Mouse (Mus musculus) CH12.LX (cell line): ENCODE measurements around the gene Chpf2. TPM values are rescaled to one million over a fixed set of nuclear protein-coding genes. Genes with fewer than 3 reads are reported as not detected.

Experiments
- DNase-seq: peaks from one replicate; pipeline ENCODE4 v3.0.0-alpha.2; 2013; ENCODE audit errors: extremely low read depth
- H3K27ac ChIP-seq: 2 replicates; pipeline ENCODE4 v1.5.1; 2012; ENCODE audit warnings: low read depth, mild to moderate bottlenecking, control low read depth, moderate library complexity; ENCODE audit not compliant: insufficient read depth
- H3K27me3 ChIP-seq: replicated peaks from 2 replicates; pipeline ENCODE3; 2012; ENCODE audit warnings: inconsistent platforms
- H3K36me3 ChIP-seq, 2 experiments: replicated peaks in 1 of 2; 2 replicates each; pipeline versions ENCODE3 to v1.6.1; 2012; ENCODE audit warnings: inconsistent platforms in 1 of 2, low read length in 1 of 2, mild to moderate bottlenecking in 1 of 2, mixed read lengths in 1 of 2, moderate library complexity in 1 of 2; ENCODE audit not compliant: control insufficient read depth in 1 of 2, insufficient read depth in 1 of 2
- H3K4me1 ChIP-seq, 2 experiments: 2 replicates each; pipeline ENCODE4 v1.6.1; 2012; ENCODE audit warnings: inconsistent platforms in 1 of 2, moderate library complexity in 1 of 2; ENCODE audit not compliant: insufficient read depth in 2 of 2, control insufficient read depth in 1 of 2
- H3K4me2 ChIP-seq: 2 replicates; pipeline ENCODE4 v1.6.1; 2012; ENCODE audit warnings: low read depth, mild to moderate bottlenecking, control low read depth; ENCODE audit not compliant: poor library complexity, insufficient read depth, severe bottlenecking
- H3K4me3 ChIP-seq, 3 experiments: fragments of 150-350 bp in 1 of 3; sonication (generic) in 1 of 3; replicated peaks in 1 of 3; 2 replicates each; pipeline versions ENCODE3 to v1.5.1; 2011 to 2012; ENCODE audit warnings: low read depth in 2 of 3, low read length in 2 of 3, mild to moderate bottlenecking in 2 of 3, moderate library complexity in 2 of 3, control low read depth in 1 of 3, improper control_type of control experiment in 1 of 3, inconsistent platforms in 1 of 3, mixed read lengths in 1 of 3; ENCODE audit not compliant: poor library complexity in 1 of 3
- H3K79me2 ChIP-seq: replicated peaks from 2 replicates; pipeline ENCODE4 v1.6.1; 2012; ENCODE audit warnings: mild to moderate bottlenecking, moderate library complexity; ENCODE audit not compliant: control insufficient read depth, poor library complexity, insufficient read depth, severe bottlenecking; ENCODE audit errors: extremely low read depth
- H3K9ac ChIP-seq: 2 replicates; pipeline ENCODE4 v1.6.1; 2012; ENCODE audit warnings: low read depth, mild to moderate bottlenecking, control low read depth, moderate library complexity; ENCODE audit not compliant: insufficient read depth
- H3K9me3 ChIP-seq: replicated peaks from 2 replicates; pipeline ENCODE3; 2012; ENCODE audit warnings: low read length, inconsistent platforms, mixed read lengths
- CHD1 ChIP-seq: IDR thresholded peaks from 2 replicates; pipeline ENCODE4 v1.6.1; 2012; ENCODE audit warnings: low read depth, low read length, improper control_type of control experiment, inconsistent platforms
- E2F4 ChIP-seq: IDR thresholded peaks from 2 replicates; pipeline ENCODE4 v1.6.1; 2011; ENCODE audit warnings: low read depth, low read length, improper control_type of control experiment; ENCODE audit not compliant: insufficient replicate concordance
- ELF1 ChIP-seq: IDR thresholded peaks from 2 replicates; pipeline ENCODE4 v1.6.1; 2014; ENCODE audit warnings: low read depth, mild to moderate bottlenecking, inconsistent platforms, low read length, improper control_type of control experiment
- EP300 ChIP-seq: IDR thresholded peaks from 2 replicates; pipeline ENCODE4 v1.6.1; 2011; ENCODE audit warnings: low read length, improper control_type of control experiment
- IRF4 ChIP-seq: IDR thresholded peaks from 2 replicates; pipeline ENCODE4 v1.6.1; 2014; ENCODE audit warnings: low read depth, mild to moderate bottlenecking, inconsistent platforms, low read length, improper control_type of control experiment
- JUN ChIP-seq: IDR thresholded peaks from 2 replicates; pipeline ENCODE4 v1.6.1; 2011; ENCODE audit warnings: low read depth, mild to moderate bottlenecking, low read length, improper control_type of control experiment, moderate library complexity; ENCODE audit not compliant: insufficient read depth
- JUND ChIP-seq: conservative IDR thresholded peaks from 2 replicates; pipeline ENCODE4 v1.6.1; 2011; ENCODE audit warnings: low read depth, low read length, improper control_type of control experiment
- MAFK ChIP-seq: IDR thresholded peaks from 2 replicates; pipeline ENCODE4 v1.6.1; 2011; ENCODE audit warnings: low read length, improper control_type of control experiment; ENCODE audit not compliant: insufficient replicate concordance
- MAX ChIP-seq: IDR thresholded peaks from 2 replicates; pipeline ENCODE4 v1.6.1; 2011; ENCODE audit warnings: low read length, improper control_type of control experiment
- MYC ChIP-seq: IDR thresholded peaks from 2 replicates; pipeline ENCODE4 v1.6.1; 2011; ENCODE audit warnings: low read depth, mild to moderate bottlenecking, improper control_type of control experiment, low read length
- NRF1 ChIP-seq: IDR thresholded peaks from 2 replicates; pipeline ENCODE4 v1.6.1; 2014; ENCODE audit warnings: low read depth, mild to moderate bottlenecking, inconsistent platforms, low read length, improper control_type of control experiment, moderate library complexity
- PAX5 ChIP-seq: IDR thresholded peaks from 2 replicates; pipeline ENCODE4 v1.6.1; 2012; ENCODE audit warnings: low read length, inconsistent platforms, mixed read lengths
- RAD21 ChIP-seq: IDR thresholded peaks from 2 replicates; pipeline ENCODE4 v1.6.1; 2011; ENCODE audit warnings: low read depth, mild to moderate bottlenecking, low read length, improper control_type of control experiment, moderate library complexity
- SMC3 ChIP-seq: IDR thresholded peaks from 2 replicates; pipeline ENCODE4 v1.6.1; 2011; ENCODE audit warnings: low read depth, low read length, improper control_type of control experiment
- TBP ChIP-seq: conservative IDR thresholded peaks from 2 replicates; pipeline ENCODE4 v1.6.1; 2011; ENCODE audit warnings: low read depth, low read length, improper control_type of control experiment
- UBTF ChIP-seq: IDR thresholded peaks from 2 replicates; pipeline ENCODE4 v1.6.1; 2012; ENCODE audit warnings: low read depth, mild to moderate bottlenecking, inconsistent platforms, low read length, improper control_type of control experiment, moderate library complexity
- USF2 ChIP-seq: conservative IDR thresholded peaks from 2 replicates; pipeline ENCODE4 v1.6.1; 2011; ENCODE audit warnings: low read depth, low read length, improper control_type of control experiment
- ZKSCAN1 ChIP-seq: IDR thresholded peaks from 2 replicates; pipeline ENCODE4 v1.6.1; 2012; ENCODE audit warnings: low read depth, inconsistent platforms, low read length, improper control_type of control experiment, borderline replicate concordance
- ZNF384 ChIP-seq: IDR thresholded peaks from 2 replicates; pipeline ENCODE4 v1.6.1; 2012; ENCODE audit warnings: low read depth, low read length, improper control_type of control experiment, inconsistent platforms
- dilution Hi-C: fragments of 300-500 bp; cut with MboI; formaldehyde crosslinking; loops from 2 replicates; pipeline ENCODE4 v1.14.3; 2020; ENCODE audit warnings: low sequenced_read_pairs; ENCODE audit not compliant: extremely low pct_unique_long_range_greater_than_20kb, extremely low pct_ligation_motif_present
- in situ Hi-C: fragments of 300-500 bp; cut with MboI; formaldehyde crosslinking; loops from 3 replicates; pipeline ENCODE4 v1.14.3; 2019; ENCODE audit warnings: low sequenced_read_pairs, low pct_ligation_motif_present, low pct_unique_long_range_greater_than_20kb, mixed read lengths
- polyA plus RNA-seq: library from polyadenylated mRNA; unstranded; fragments of >175 nt; gene quantifications from 2 replicates; pipeline ENCODE4 v1.2.1, GENCODE M21; 2012; ENCODE audit warnings: low read depth; ENCODE audit not compliant: insufficient read length
- total RNA-seq, 2 experiments: library from RNA; depleted of rRNA; stranded (reverse); fragments of 300-350 nt in 1 of 2; fragments of >200 nt in 1 of 2; gene quantifications; 2 replicates each; pipeline ENCODE4 v1.2.3; 2012 to 2014

The Chpf2 gene
- total and polyA plus RNA-seq, 3 experiments, result 11.2 to 22.8 (median 20.4) TPM

GRCm38 (mm10) chr5:24611366-24612301 lies 25.1 kb downstream of the Chpf2 start:
- in situ Hi-C loops, result no loop called here
- no peak for DNase-seq
- Histone ChIP-seq H3K27ac (no peak overlapping the region), H3K4me3 (no peak overlapping the region), H3K9me3 (no peaks in the 10 kb centered on the region), H3K9ac (no peak overlapping the region)
- no peak for TF ChIP-seq E2F4
- TF ChIP-seq JUND, result no peak
- no peak for TF ChIP-seq ZNF384
- no peak for TF ChIP-seq CHD1
- TF ChIP-seq TBP, result no peak
- TF ChIP-seq IRF4, result no peak
- TF ChIP-seq JUN, result no peak
- no peak for TF ChIP-seq EP300
- TF ChIP-seq ELF1, result no peak
- no peak for TF ChIP-seq UBTF
- TF ChIP-seq USF2, result no peak
- no peak for TF ChIP-seq MAX
- no peak for TF ChIP-seq MYC
- TF ChIP-seq RAD21, result no peak
- no peak for TF ChIP-seq MAFK
- no peak for TF ChIP-seq ZKSCAN1
- no peak for TF ChIP-seq PAX5
- no peak for TF ChIP-seq NRF1
- no peak for TF ChIP-seq SMC3
- TF ChIP-seq, all 38 proteins: peak for 0
- Histone ChIP-seq H3K36me3 (no peaks in the 10 kb centered on the region), H3K4me1 (peaks cover 0 to 13% of the 10 kb centered on the region in 2 experiments; a peak in 2 of 4 replicates), H3K79me2 (no peaks in the 10 kb centered on the region), H3K4me2 (no peak overlapping the region), H3K27me3 (peaks cover 38% of the 10 kb centered on the region)
- dilution Hi-C loops, result no loop called here

- H3K9ac ChIP-seq, result no peak overlapping the region
- no peak overlapping the region for H3K27ac ChIP-seq
- H3K9me3 ChIP-seq, result no peaks in the 10 kb centered on the region
- H3K36me3 ChIP-seq, result no peaks in the 10 kb centered on the region
- no peak overlapping the region for H3K4me3 ChIP-seq
- dilution Hi-C loops (no loop called here), in situ Hi-C loops (no loop called here)
- no peaks in the 10 kb centered on the region for H3K79me2 ChIP-seq
- H3K4me1 ChIP-seq, result peaks cover 0 to 13% of the 10 kb centered on the region in 2 experiments; a peak in 2 of 4 replicates
- no peak overlapping the region for H3K4me2 ChIP-seq
- H3K27me3 ChIP-seq, result peaks cover 37% of the 10 kb centered on the region
- DNase-seq, result no peak
- TF ChIP-seq USF2, result no peak
- TF ChIP-seq MAX, result no peak
- TF ChIP-seq UBTF, result no peak
- TF ChIP-seq JUND, result no peak
- no peak for TF ChIP-seq CHD1
Observed at GRCm38 (mm10) chr5:24612302-24612649, 25.7 kb downstream of the Chpf2 start.
